ENCODE assay signal across 34 mouse cellular contexts in genomic region chr9:77539232-77539631, GRCm38 (mm10).
"Had no signal": no experiment of that assay in that cellular context is flagged by ENCODE, and none has a peak within 500 bp of the region (broad histone marks: within the 10 kb centered on the region; RNA-seq: fewer than 3 reads in every experiment).

No protein-coding gene starts in this region.

- ATAC-seq: hindbrain, embryonic 16.5 days; hindbrain, postnatal 0 days; inflammation-experienced regulatory T-cells, adult 6 months; intestine, embryonic 15.5 days; intestine, embryonic 16.5 days; intestine, postnatal 0 days had no signal

- H3K36me3 ChIP-seq: heart, embryonic 10.5 days; heart, embryonic 12.5 days; heart, embryonic 13.5 days; heart, embryonic 15.5 days; hindbrain, embryonic 10.5 days; hindbrain, embryonic 12.5 days; hindbrain, embryonic 13.5 days; hindbrain, embryonic 15.5 days; intestine, embryonic 15.5 days; kidney, embryonic 15.5 days had no signal

- DNase-seq: heart, postnatal 10 days; heart, postnatal 14 days; heart, postnatal 4 days; kidney, adult 11 months; kidney, adult 18-20 months; kidney, adult 2 months; kidney, adult 8-10 months; kidney, adult 9 months; kidney, postnatal 10 days; kidney, postnatal 14 days; kidney, postnatal 25 days; kidney, postnatal 36 days; kidney, postnatal 4 days; layer of hippocampus, adult 9-11 months; layer of hippocampus, postnatal 36 days had no signal

- H3K4me3 ChIP-seq: heart, embryonic 10.5 days; heart, embryonic 12.5 days; heart, embryonic 13.5 days; heart, embryonic 15.5 days; hindbrain, embryonic 10.5 days; hindbrain, embryonic 12.5 days; hindbrain, embryonic 13.5 days; hindbrain, embryonic 15.5 days; intestine, embryonic 15.5 days; kidney, embryonic 15.5 days; layer of hippocampus, adult 2 months had no signal

- H3K9me3 ChIP-seq: heart, embryonic 10.5 days; heart, embryonic 13.5 days; heart, embryonic 15.5 days; hindbrain, embryonic 10.5 days; hindbrain, embryonic 12.5 days; hindbrain, embryonic 13.5 days; hindbrain, embryonic 15.5 days; intestine, embryonic 15.5 days; kidney, embryonic 15.5 days had no signal

- H3K27ac ChIP-seq: heart, embryonic 10.5 days; heart, embryonic 13.5 days; heart, embryonic 15.5 days; hindbrain, embryonic 10.5 days; hindbrain, embryonic 12.5 days; hindbrain, embryonic 13.5 days; hindbrain, embryonic 14.5 days; hindbrain, embryonic 15.5 days; hindbrain, postnatal 0 days; intestine, embryonic 15.5 days; kidney, embryonic 15.5 days; kidney, postnatal 0 days; layer of hippocampus, adult 2 months had no signal

- H3K27me3 ChIP-seq: heart, embryonic 12.5 days; heart, embryonic 13.5 days; heart, embryonic 15.5 days; hindbrain, embryonic 12.5 days; hindbrain, embryonic 15.5 days; intestine, embryonic 15.5 days; kidney, embryonic 15.5 days had no signal

- H3K4me2 ChIP-seq: heart, embryonic 11.5 days; heart, embryonic 12.5 days; heart, embryonic 13.5 days; heart, embryonic 15.5 days; hindbrain, embryonic 12.5 days; hindbrain, embryonic 13.5 days; hindbrain, embryonic 14.5 days; hindbrain, embryonic 15.5 days; intestine, embryonic 15.5 days; kidney, embryonic 15.5 days had no signal

- H3K9ac ChIP-seq: heart, embryonic 12.5 days; heart, embryonic 13.5 days; heart, embryonic 15.5 days; hindbrain, embryonic 12.5 days; hindbrain, embryonic 13.5 days; hindbrain, embryonic 14.5 days; hindbrain, embryonic 15.5 days; intestine, embryonic 15.5 days; kidney, embryonic 15.5 days had no signal
